Mouse (Mus musculus) hindbrain, embryonic 16.5 days (tissue): ENCODE results near the gene 9930021J03Rik. TPM values are rescaled to one million over a fixed set of nuclear protein-coding genes. Genes with fewer than 3 reads are reported as not detected.

Experiments used
- ATAC-seq: fragments of 200-750 bp; cut with Nextera tagmentation; 2 replicates; pipeline ENCODE4 v1.8.0; 2017; ENCODE audit warnings: moderate TSS enrichment, moderate library complexity
- H3K27ac ChIP-seq: fragments of 300-500 bp; sonication (generic); 2 replicates; pipeline ENCODE4 v1.5.1; 2014; ENCODE audit warnings: low read depth, mild to moderate bottlenecking, control low read depth, low read length, moderate library complexity
- H3K27me3 ChIP-seq: fragments of 300-500 bp; sonication (generic); replicated peaks from 2 replicates; pipeline ENCODE4 v1.6.1; 2014; ENCODE audit warnings: low read length; ENCODE audit not compliant: control insufficient read depth, insufficient read depth
- H3K36me3 ChIP-seq: fragments of 300-500 bp; sonication (generic); 2 replicates; pipeline ENCODE4 v1.6.1; 2014; ENCODE audit warnings: mild to moderate bottlenecking, low read length, moderate library complexity, mixed read lengths; ENCODE audit not compliant: control insufficient read depth, insufficient read depth
- H3K4me1 ChIP-seq: fragments of 300-500 bp; sonication (generic); 2 replicates; pipeline ENCODE4 v1.6.1; 2014; ENCODE audit warnings: low read depth, low read length; ENCODE audit not compliant: control insufficient read depth, insufficient read depth
- H3K4me2 ChIP-seq: fragments of 300-500 bp; sonication (generic); 2 replicates; pipeline ENCODE4 v1.6.1; 2014; ENCODE audit warnings: mild to moderate bottlenecking, low read length, control low read depth, moderate library complexity
- H3K4me3 ChIP-seq: fragments of 300-500 bp; sonication (generic); 2 replicates; pipeline ENCODE4 v1.5.1; 2014; ENCODE audit warnings: mild to moderate bottlenecking, low read length, control low read depth, moderate library complexity
- H3K9ac ChIP-seq: fragments of 300-500 bp; sonication (generic); 2 replicates; pipeline ENCODE4 v1.6.1; 2014; ENCODE audit warnings: low read depth, mild to moderate bottlenecking, control low read depth, low read length, moderate library complexity
- H3K9me3 ChIP-seq: fragments of 300-500 bp; sonication (generic); 2 replicates; pipeline ENCODE4 v1.6.1; 2014; ENCODE audit warnings: mild to moderate bottlenecking, low read length, moderate library complexity; ENCODE audit not compliant: control insufficient read depth
- WGBS: fragments of 180-500 bp; shearing (Covaris S2); extraction: QIAGEN DNeasy Blood & Tissue Kit; methylation state at CpG from one replicate; pipeline ENCODE4 v1.1.7; 2014; 5-methylcytosine and 5-hydroxymethylcytosine counted together
- polyA plus RNA-seq: library from polyadenylated mRNA; unstranded; fragments of >200 nt; fragmentation: Nextera tagmentation; extraction: Ambion mirVana; gene quantifications from 2 replicates; pipeline ENCODE4 v1.2.1, GENCODE M21; 2015

9930021J03Rik gene
- polyA plus RNA-seq, 1 experiment from 2014 or later, result 5.2 TPM

GRCm38 (mm10) chr19:29708003-29708402 is 97.8 kb downstream of the 9930021J03Rik start:
- Histone ChIP-seq H3K27me3 (no peaks in the 10 kb centered on the region), H3K4me2 (peak overlapping the region; percentile 39), H3K4me1 (no peaks in the 10 kb centered on the region), H3K4me3 (no peak overlapping the region), H3K36me3 (no peaks in the 10 kb centered on the region), H3K9ac (no peak overlapping the region), H3K9me3 (no peaks in the 10 kb centered on the region), H3K27ac (no peak overlapping the region)
- WGBS, result 64% methylated on average over 14 of the region's 14 CpGs
- no peak for ATAC-seq

- WGBS, result 91% methylated on average over 9 of the region's 9 CpGs
- Histone ChIP-seq H3K36me3 (no peaks in the 10 kb centered on the region), H3K4me2 (no peak overlapping the region; the same call in 1 of the 2 replicates), H3K27ac (no peak overlapping the region), H3K9ac (no peak overlapping the region), H3K9me3 (no peaks in the 10 kb centered on the region), H3K4me3 (no peak overlapping the region), H3K27me3 (no peaks in the 10 kb centered on the region), H3K4me1 (no peaks in the 10 kb centered on the region)
- ATAC-seq, result no peak
Observed at GRCm38 (mm10) chr19:29707314-29707898, 98.4 kb downstream of the 9930021J03Rik start.

GRCm38 (mm10) chr19:29704436-29704835 is 101.4 kb downstream of the 9930021J03Rik start:
- Histone ChIP-seq H3K9ac (no peak overlapping the region), H3K27me3 (no peaks in the 10 kb centered on the region), H3K36me3 (no peaks in the 10 kb centered on the region), H3K27ac (no peak overlapping the region), H3K4me2 (no peak overlapping the region), H3K4me3 (no peak overlapping the region), H3K4me1 (no peaks in the 10 kb centered on the region), H3K9me3 (no peaks in the 10 kb centered on the region)
- WGBS, result 95% methylated on average over 13 of the region's 13 CpGs
- ATAC-seq, result no peak

- 82% methylated on average over 4 of the region's 4 CpGs for WGBS
- Histone ChIP-seq H3K27ac (no peak overlapping the region), H3K4me1 (no peaks in the 10 kb centered on the region), H3K4me2 (no peak overlapping the region), H3K9me3 (no peaks in the 10 kb centered on the region), H3K9ac (no peak overlapping the region), H3K36me3 (no peaks in the 10 kb centered on the region), H3K27me3 (no peaks in the 10 kb centered on the region), H3K4me3 (no peak overlapping the region)
- ATAC-seq, result no peak
Observed at GRCm38 (mm10) chr19:29701707-29702106, 104.1 kb downstream of the 9930021J03Rik start.

GRCm38 (mm10) chr19:29697245-29697874 is 108.4 kb downstream of the 9930021J03Rik start, which contains the start of gene Mlana:
Gene Mlana, plus strand, starts transcription at chr19:29697824.
- ATAC-seq, result no peak
- no peaks in the 10 kb centered on the region for H3K27me3 ChIP-seq
- H3K27ac ChIP-seq, result no peak within 1 kb of the TSS

GRCm38 (mm10) chr19:29696840-29697239 is 108.9 kb downstream of the 9930021J03Rik start:
- no peak for ATAC-seq
- Histone ChIP-seq H3K27me3 (no peaks in the 10 kb centered on the region), H3K9ac (no peak overlapping the region), H3K36me3 (no peaks in the 10 kb centered on the region), H3K27ac (no peak overlapping the region), H3K9me3 (no peaks in the 10 kb centered on the region), H3K4me3 (no peak overlapping the region), H3K4me2 (no peak overlapping the region), H3K4me1 (no peaks in the 10 kb centered on the region)

More at GRCm38 (mm10) chr19:29697245-29697874, 108.4 kb downstream of the 9930021J03Rik start, which contains the start of gene Mlana:
- Histone ChIP-seq H3K4me1 (no peaks in the 10 kb centered on the region), H3K9ac (no peak within 1 kb of the TSS), H3K4me3 (no peak within 1 kb of the TSS), H3K36me3 (no peaks in the 10 kb centered on the region), H3K9me3 (no peaks in the 10 kb centered on the region), H3K4me2 (no peak within 1 kb of the TSS)
- WGBS, result 50% methylated on average over 3 of the region's 3 CpGs

- Histone ChIP-seq H3K4me1 (no peaks in the 10 kb centered on the region), H3K36me3 (no peaks in the 10 kb centered on the region), H3K9ac (no peak overlapping the region), H3K9me3 (no peaks in the 10 kb centered on the region), H3K4me2 (no peak overlapping the region), H3K4me3 (no peak overlapping the region), H3K27me3 (no peaks in the 10 kb centered on the region), H3K27ac (no peak overlapping the region)
- ATAC-seq, result no peak
- WGBS, result 96% methylated on average over 4 of the region's 4 CpGs
Observed at GRCm38 (mm10) chr19:29696309-29696708, 109.5 kb downstream of the 9930021J03Rik start.

GRCm38 (mm10) chr19:29695071-29695470 is 110.7 kb downstream of the 9930021J03Rik start:
- Histone ChIP-seq H3K27me3 (no peaks in the 10 kb centered on the region), H3K36me3 (no peaks in the 10 kb centered on the region), H3K27ac (no peak overlapping the region), H3K9ac (no peak overlapping the region), H3K4me1 (no peaks in the 10 kb centered on the region), H3K4me2 (no peak overlapping the region), H3K4me3 (no peak overlapping the region), H3K9me3 (no peaks in the 10 kb centered on the region)
- 88% methylated on average over 10 of the region's 10 CpGs for WGBS
- no peak for ATAC-seq

- H3K9me3 ChIP-seq, result no peaks in the 10 kb centered on the region; the same call in 1 of the 2 replicates
- H3K36me3 ChIP-seq, result no peaks in the 10 kb centered on the region
- no peak overlapping the region for H3K4me3 ChIP-seq
- WGBS, result 53% methylated on average over 16 of the region's 16 CpGs
- H3K4me2 ChIP-seq, result no peak overlapping the region
- no peaks in the 10 kb centered on the region for H3K27me3 ChIP-seq
- ATAC-seq, result peak; percentile 84
- H3K4me1 ChIP-seq, result no peaks in the 10 kb centered on the region
- H3K27ac ChIP-seq, result no peak overlapping the region
- no peak overlapping the region for H3K9ac ChIP-seq
Observed at GRCm38 (mm10) chr19:29683844-29684540, 121.8 kb downstream of the 9930021J03Rik start.
